ENCODE assay signal across 8 mouse cellular contexts in the genomic region with DNA sequence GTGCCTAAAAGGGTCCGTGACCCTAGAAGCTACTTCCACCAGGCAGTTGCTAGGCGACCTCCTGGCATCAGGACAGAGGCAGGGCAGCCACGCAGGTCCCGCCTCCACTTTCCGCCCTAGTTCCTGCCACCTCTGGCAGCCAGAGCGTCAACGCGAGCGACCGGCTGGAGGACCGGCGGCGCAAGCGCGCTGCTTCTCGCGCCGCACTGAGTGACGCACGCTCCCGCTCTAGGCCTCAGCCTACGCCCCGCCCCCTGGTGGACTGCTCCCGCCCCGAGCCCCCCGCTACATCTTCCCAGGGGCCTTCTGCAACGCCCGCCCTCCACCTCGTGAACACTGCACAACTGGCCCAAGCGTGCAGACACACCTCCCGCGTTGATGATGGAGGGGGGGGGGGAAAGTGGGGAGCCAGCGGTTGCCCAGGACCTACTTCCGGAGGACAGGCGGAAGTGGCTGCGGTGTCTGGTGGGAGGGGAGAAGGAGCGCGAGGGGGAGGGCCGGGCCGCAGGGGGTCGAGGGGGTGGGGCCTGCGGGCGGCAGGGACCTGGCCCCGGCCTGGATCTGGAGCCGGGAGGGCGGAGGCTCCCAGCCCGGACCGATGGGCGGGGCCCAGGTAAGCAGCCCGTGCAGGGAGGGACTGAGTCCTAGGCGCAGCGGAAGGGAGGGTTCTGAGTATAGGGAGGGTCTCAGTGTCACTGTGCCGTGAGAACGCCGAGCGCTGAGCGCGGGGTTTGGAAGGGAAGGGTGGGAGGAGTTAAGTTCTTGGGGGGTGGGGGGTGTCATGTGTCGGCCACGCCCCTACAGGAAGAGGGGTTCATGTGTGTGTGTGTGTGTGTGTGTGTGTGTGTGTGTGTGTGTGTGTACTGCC. TPM values are rescaled to one million over a fixed set of nuclear protein-coding genes. Genes with fewer than 3 reads are reported as not detected.
A peak's percentile ranks its signal among the peaks of the same experiment; 100 is the strongest.
DNase-seq lines count a peak whose midpoint lies in the region; ATAC-seq lines count a peak whose summit lies in the region.

TSS of gene Mgat1 (plus strand) at position 465 of the 868 bp plus-strand sequence.

- H3K9me3 ChIP-seq in hindbrain, embryonic 14.5 days (ENCODE audit: control insufficient read depth, low read length), result no peaks in the 10 kb centered on the region

- WGBS in hindbrain, embryonic 14.5 days, result under 1% methylated on average over 55 of the region's 60 CpGs
- 0% methylated on average over 37 of the region's 60 CpGs for WGBS in macrophage (ENCODE audit: missing documents)

- H3K9ac ChIP-seq in hindbrain, embryonic 14.5 days, result peak within 1 kb of the TSS; percentile 85

- ATAC-seq in hindbrain, embryonic 14.5 days (ENCODE audit: low FRiP score), result peak; percentile 97

- peak within 1 kb of the TSS; percentile 52 for H3K4me2 ChIP-seq in hindbrain, embryonic 14.5 days (replicated peaks)

- H3K4me1 ChIP-seq in hindbrain, embryonic 14.5 days (replicated peaks; ENCODE audit: control insufficient read depth, insufficient read depth, low read length), result peaks cover 31% of the 10 kb centered on the region

- H3K36me3 ChIP-seq in hindbrain, embryonic 14.5 days (replicated peaks; ENCODE audit: control insufficient read depth, insufficient read depth), result no peaks in the 10 kb centered on the region
- no peaks in the 10 kb centered on the region for H3K36me3 ChIP-seq in macrophage (ENCODE audit: inconsistent target)

- peak; percentile 98 for DNase-seq in R1 (ENCODE audit: low read depth, low spot score)
- peak; percentile 90 to 91 for DNase-seq in cerebellum, postnatal 14 days
- peak; percentile 71 to 83 for DNase-seq in frontal cortex, postnatal 25 days (ENCODE audit: low spot score in 2 of 2)
- peak; percentile 90 for DNase-seq in hindbrain, embryonic 14.5 days (ENCODE audit: low spot score)
- DNase-seq in left cerebral cortex, adult 18-20 months (ENCODE audit: low spot score in 2 of 2), result peak; percentile 86 to 91
- DNase-seq in right cerebral cortex, adult 18-20 months, result peak; percentile 94
- DNase-seq in urinary bladder, postnatal 10 days (ENCODE audit: low spot score), result peak; percentile 74

- peak within 1 kb of the TSS; percentile 66 for H3K4me3 ChIP-seq in hindbrain, embryonic 14.5 days (replicated peaks; ENCODE audit: low read length)
- H3K4me3 ChIP-seq in macrophage (ENCODE audit: inconsistent target), result peak within 1 kb of the TSS; percentile 56

- peak within 1 kb of the TSS; percentile 92 for H3K27ac ChIP-seq in hindbrain, embryonic 14.5 days
- H3K27ac ChIP-seq in macrophage, result peak within 1 kb of the TSS; percentile 83

- H3K27me3 ChIP-seq in hindbrain, embryonic 14.5 days (ENCODE audit: control insufficient read depth, insufficient read depth, low read length), result no peaks in the 10 kb centered on the region

- peaks cover 26% of the 10 kb centered on the region for H3K79me2 ChIP-seq in macrophage (ENCODE audit: inconsistent target)

RNA-seq across cellular contexts. Expression of gene Mgat1, which starts in this region (rescaled TPM):
- 31.0 and 31.1 TPM in 2 replicates for polyA plus RNA-seq in hindbrain, embryonic 14.5 days (2014; fragmentation: Nextera tagmentation; extraction: Ambion mirVana)
- total RNA-seq in left cerebral cortex, adult 18-20 months (2021), result 10 to 100 TPM; 67.9 to 77.0 TPM
- 100 to 1,000 TPM in 15 of 26 experiments, 10 to 100 TPM in 11; 45.4 to 224 (median 114) TPM for total RNA-seq in macrophage (2018; cell fraction: chromatin; rRNA removed)
- total RNA-seq in macrophage (2018; cell fraction: cytosol; rRNA removed), result 100 to 1,000 TPM in 15 of 26 experiments, 10 to 100 TPM in 11; 59.2 to 141 (median 104) TPM
- total RNA-seq in macrophage (2018; cell fraction: nucleus; rRNA removed), result 100 to 1,000 TPM in 25 of 26 experiments, 10 to 100 TPM in 1; 92.8 to 256 (median 179) TPM
- polyA plus RNA-seq in macrophage (2018), result 43.2 to 95.3 TPM (median 69.7 TPM) in 3 replicates

Comparison
In these comparisons a context has a peak if more than half of its experiments do, and no peak if none do; other contexts are left out.
1. Peak in every context shown above with its lines: DNase-seq, ATAC-seq, H3K4me3 ChIP-seq and H3K27ac ChIP-seq.